Mouse (Mus musculus) ES-E14 (cell line): ENCODE measurements around the gene Gin1.
"Not testable (repeated sequence)": the region's sequence is repeated elsewhere in the genome, so short reads cannot be mapped to it uniquely, and the experiment has no call there.

ENCODE experiments used
- CHD2 ChIP-seq: IDR thresholded peaks from 2 replicates; pipeline ENCODE4 v1.6.1; 2014; ENCODE audit warnings: mild to moderate bottlenecking, low read depth, low read length, inconsistent platforms
- MAFK ChIP-seq: IDR thresholded peaks from 2 replicates; pipeline ENCODE4 v1.6.1; 2014; ENCODE audit warnings: mild to moderate bottlenecking, low read depth, low read length, inconsistent platforms; ENCODE audit not compliant: insufficient read depth
- ZC3H11A ChIP-seq: IDR thresholded peaks from 2 replicates; pipeline ENCODE4 v1.6.1; 2012; ENCODE audit warnings: low read depth, mild to moderate bottlenecking, inconsistent platforms, low read length, borderline replicate concordance
- ZNF384 ChIP-seq: IDR thresholded peaks from 2 replicates; pipeline ENCODE4 v1.6.1; 2012; ENCODE audit warnings: low read depth, low read length, inconsistent platforms

GRCm38 (mm10) chr1:97765712-97766111 is 4.3 kb upstream of the Gin1 start:
- TF ChIP-seq ZNF384, ZC3H11A, MAFK, CHD2: not testable (repeated sequence)
